Mouse (Mus musculus) monocyte, adult 2 months (primary cell): ENCODE measurements around the gene Chsy1.

Experiments used
- DNase-seq, 2 experiments: peaks; one replicate each; pipeline ENCODE4 v3.0.0; 2022; ENCODE audit warnings: low spot score in 2 of 2, low read depth in 1 of 2

Chsy1 gene

GRCm38 (mm10) chr7:66201657-66202056, 92.3 kb downstream of the Chsy1 start:
- no peak for DNase-seq

- DNase-seq: no peak
These were observed 100.6 kb downstream of the Chsy1 start for GRCm38 (mm10) chr7:66209920-66210319.

GRCm38 (mm10) chr7:66212887-66213286, 103.6 kb downstream of the Chsy1 start:
- no peak for DNase-seq

GRCm38 (mm10) chr7:66214477-66214876, 105.2 kb downstream of the Chsy1 start:
- no peak for DNase-seq

GRCm38 (mm10) chr7:66215911-66216310, 106.6 kb downstream of the Chsy1 start:
- DNase-seq: no peak

- DNase-seq: no peak
These were observed 107.7 kb downstream of the Chsy1 start for GRCm38 (mm10) chr7:66217011-66217410.

- no peak for DNase-seq
These were observed 108.3 kb downstream of the Chsy1 start for GRCm38 (mm10) chr7:66217531-66218094.

- DNase-seq: no peak
These were observed 109.1 kb downstream of the Chsy1 start for GRCm38 (mm10) chr7:66218193-66219014.

GRCm38 (mm10) chr7:66219028-66219793, 109.9 kb downstream of the Chsy1 start:
- no peak for DNase-seq

- DNase-seq: no peak
These were observed 110.5 kb downstream of the Chsy1 start for GRCm38 (mm10) chr7:66219794-66220227.

- DNase-seq: no peak
These were observed 113.3 kb downstream of the Chsy1 start for GRCm38 (mm10) chr7:66222621-66223091.
